Mouse (Mus musculus) lung, postnatal 0 days (tissue): ENCODE results near the gene Usp39. TPM values are rescaled to one million over a fixed set of nuclear protein-coding genes. Genes with fewer than 3 reads are reported as not detected.

ENCODE experiments used
- ATAC-seq: fragments of 200-750 bp; cut with Nextera tagmentation; 2 replicates; pipeline ENCODE4 v1.8.0; 2017; ENCODE audit warnings: moderate library complexity
- DNase-seq: peaks from one replicate; pipeline ENCODE4 v3.0.0-alpha.2; 2016; ENCODE audit warnings: low spot score
- H3K27ac ChIP-seq: fragments of 300-500 bp; sonication (generic); 2 replicates; pipeline ENCODE4 v1.5.1; 2014; ENCODE audit warnings: antibody characterized with exemption, mild to moderate bottlenecking, low read length, mixed read lengths
- H3K27me3 ChIP-seq: fragments of 300-500 bp; sonication (generic); replicated peaks from 2 replicates; pipeline ENCODE4 v1.6.1; 2014; ENCODE audit warnings: low read length, mixed read lengths; ENCODE audit not compliant: insufficient read depth
- H3K36me3 ChIP-seq: fragments of 300-500 bp; sonication (generic); 2 replicates; pipeline ENCODE4 v1.6.1; 2014; ENCODE audit warnings: low read length, mixed read lengths; ENCODE audit not compliant: insufficient read depth
- H3K4me1 ChIP-seq: fragments of 300-500 bp; sonication (generic); 2 replicates; pipeline ENCODE4 v1.6.1; 2014; ENCODE audit warnings: antibody characterized with exemption, low read depth, low read length, mixed read lengths; ENCODE audit not compliant: insufficient read depth
- H3K4me2 ChIP-seq: fragments of 300-500 bp; sonication (generic); replicated peaks from 2 replicates; pipeline ENCODE4 v1.6.1; 2014; ENCODE audit warnings: low read depth, mild to moderate bottlenecking, low read length, moderate library complexity, mixed read lengths
- H3K4me3 ChIP-seq: fragments of 300-500 bp; sonication (generic); 2 replicates; pipeline ENCODE4 v1.5.1; 2014; ENCODE audit warnings: low read depth, low read length
- H3K9ac ChIP-seq: fragments of 300-500 bp; sonication (generic); replicated peaks from 2 replicates; pipeline ENCODE4 v1.6.1; 2014; ENCODE audit warnings: low read depth, mild to moderate bottlenecking
- H3K9me3 ChIP-seq: fragments of 300-500 bp; sonication (generic); 2 replicates; pipeline ENCODE4 v1.6.1; 2016; ENCODE audit warnings: low read length, mixed read lengths
- CTCF ChIP-seq: IDR thresholded peaks from 2 replicates; pipeline ENCODE4 v1.5.1; 2016; ENCODE audit warnings: antibody characterized with exemption, mild to moderate bottlenecking
- EP300 ChIP-seq: IDR thresholded peaks from 2 replicates; pipeline ENCODE4 v1.6.1; 2016; ENCODE audit warnings: antibody characterized with exemption, mild to moderate bottlenecking, control low read depth
- WGBS: fragments of 180-500 bp; shearing (Covaris S2); extraction: QIAGEN DNeasy Blood & Tissue Kit; methylation state at CpG from one replicate; pipeline ENCODE4 v1.1.7; 2014; 5-methylcytosine and 5-hydroxymethylcytosine counted together
- polyA plus RNA-seq: library from polyadenylated mRNA; unstranded; fragments of >200 nt; fragmentation: Nextera tagmentation; extraction: Ambion mirVana; gene quantifications from 2 replicates; pipeline ENCODE4 v1.2.1, GENCODE M21; 2015

The Usp39 gene
- polyA plus RNA-seq, 1 experiment from 2014 or later = 27.4 TPM

GRCm38 (mm10) chr6:72374820-72375563 lies 30.0 kb upstream of the Usp39 start:
- Histone ChIP-seq H3K4me2 (no peak overlapping the region), H3K36me3 (no peaks in the 10 kb centered on the region), H3K9me3 (no peaks in the 10 kb centered on the region), H3K4me1 (peaks cover 16% of the 10 kb centered on the region; the same call in 1 of the 2 replicates), H3K27me3 (no peaks in the 10 kb centered on the region), H3K27ac (0 out of 2 replicates have a peak overlapping the region, but pooled peaks have one; percentile 20), H3K4me3 (no peak overlapping the region), H3K9ac (no peak overlapping the region)
- 56% methylated on average over 15 of the region's 15 CpGs for whole genome bisulfite sequencing
- no peak for TF ChIP-seq EP300
- no peak for TF ChIP-seq CTCF
- no peak for DNase-seq
- ATAC-seq = no peak

GRCm38 (mm10) chr6:72374206-72374605 lies 29.2 kb upstream of the Usp39 start:
- H3K4me2 ChIP-seq = no peak overlapping the region
- H3K27ac ChIP-seq = peak overlapping the region; percentile 72; the same call in 1 of the 2 replicates
- H3K9ac ChIP-seq = no peak overlapping the region
- no peaks in the 10 kb centered on the region for H3K9me3 ChIP-seq
- ATAC-seq = no peak
- no peak overlapping the region for H3K4me3 ChIP-seq
- TF ChIP-seq EP300 (no peak), CTCF (no peak)
- no peaks in the 10 kb centered on the region for H3K36me3 ChIP-seq
- 41% methylated on average over 7 of the region's 7 CpGs for whole genome bisulfite sequencing
- H3K27me3 ChIP-seq = no peaks in the 10 kb centered on the region
- H3K4me1 ChIP-seq = peaks cover 18% of the 10 kb centered on the region; the same call in 1 of the 2 replicates
- no peak for DNase-seq

GRCm38 (mm10) chr6:72373184-72373583 lies 28.2 kb upstream of the Usp39 start:
- Histone ChIP-seq H3K36me3 (no peaks in the 10 kb centered on the region), H3K27ac (peak overlapping the region; percentile 72), H3K27me3 (no peaks in the 10 kb centered on the region), H3K4me1 (peaks cover 18% of the 10 kb centered on the region; the same call in 1 of the 2 replicates), H3K9me3 (no peaks in the 10 kb centered on the region), H3K9ac (no peak overlapping the region), H3K4me2 (no peak overlapping the region), H3K4me3 (no peak overlapping the region)
- TF ChIP-seq EP300 (peak; percentile 24; the same call in 1 of the 2 replicates), CTCF (no peak)
- ATAC-seq (peak; percentile 69), DNase-seq (peak; percentile 81)
- WGBS = 61% methylated on average over 4 of the region's 4 CpGs

- WGBS = 0% methylated on average over 1 of the region's 1 CpGs
- H3K9me3 ChIP-seq = no peaks in the 10 kb centered on the region
- H3K4me3 ChIP-seq = no peak overlapping the region
- DNase-seq = peak; percentile 53
- H3K27me3 ChIP-seq = no peaks in the 10 kb centered on the region
- H3K4me1 ChIP-seq = peaks cover 18% of the 10 kb centered on the region; the same call in 1 of the 2 replicates
- TF ChIP-seq CTCF = no peak
- TF ChIP-seq EP300 = no peak
- H3K9ac ChIP-seq = no peak overlapping the region
- peak; percentile 26 for ATAC-seq
- H3K27ac ChIP-seq = peak overlapping the region; percentile 16; the same call in 1 of the 2 replicates
- no peaks in the 10 kb centered on the region for H3K36me3 ChIP-seq
- no peak overlapping the region for H3K4me2 ChIP-seq
These were observed 26.6 kb upstream of the Usp39 start for GRCm38 (mm10) chr6:72371571-72371970.

GRCm38 (mm10) chr6:72371147-72371546 lies 26.2 kb upstream of the Usp39 start:
- H3K4me2 ChIP-seq = no peak overlapping the region
- H3K36me3 ChIP-seq = no peaks in the 10 kb centered on the region
- peaks cover 18% of the 10 kb centered on the region; the same call in 1 of the 2 replicates for H3K4me1 ChIP-seq
- TF ChIP-seq CTCF = no peak
- no peak for TF ChIP-seq EP300
- no peak overlapping the region for H3K4me3 ChIP-seq
- H3K27me3 ChIP-seq = no peaks in the 10 kb centered on the region
- 26% methylated on average over 5 of the region's 5 CpGs for WGBS
- ATAC-seq = peak; percentile 50
- H3K27ac ChIP-seq = peak overlapping the region; percentile 16; the same call in 1 of the 2 replicates
- peak; percentile 55 for DNase-seq
- no peaks in the 10 kb centered on the region for H3K9me3 ChIP-seq
- H3K9ac ChIP-seq = no peak overlapping the region

GRCm38 (mm10) chr6:72370091-72370490 lies 25.1 kb upstream of the Usp39 start:
- no peak for TF ChIP-seq CTCF
- TF ChIP-seq EP300 = no peak
- peaks cover 18% of the 10 kb centered on the region; the same call in 1 of the 2 replicates for H3K4me1 ChIP-seq
- 0 out of 2 replicates have a peak overlapping the region, but pooled peaks have one; percentile 4 for H3K27ac ChIP-seq
- no peaks in the 10 kb centered on the region for H3K27me3 ChIP-seq
- H3K4me2 ChIP-seq = no peak overlapping the region
- no peak overlapping the region for H3K4me3 ChIP-seq
- ATAC-seq (no peak), DNase-seq (no peak)
- 67% methylated on average over 12 of the region's 12 CpGs for WGBS
- no peaks in the 10 kb centered on the region for H3K9me3 ChIP-seq
- H3K36me3 ChIP-seq = no peaks in the 10 kb centered on the region
- H3K9ac ChIP-seq = no peak overlapping the region
